Mouse (Mus musculus) embryonic facial prominence, embryonic 13.5 days (tissue): ENCODE data around the gene S1pr2. TPM values are rescaled to one million over a fixed set of nuclear protein-coding genes. Genes with fewer than 3 reads are reported as not detected.

Experiments
- ATAC-seq: fragments of 200-750 bp; cut with Nextera tagmentation; 2 replicates; pipeline ENCODE4 v1.8.0; 2017; ENCODE audit warnings: low read depth; ENCODE audit not compliant: insufficient number of reproducible peaks, insufficient read depth, low FRiP score, low TSS enrichment
- H3K27ac ChIP-seq: fragments of 300-500 bp; sonication (generic); 2 replicates; pipeline ENCODE4 v1.5.1; 2015; ENCODE audit warnings: moderate library complexity, mild to moderate bottlenecking, inconsistent platforms
- H3K27me3 ChIP-seq: fragments of 300-500 bp; sonication (generic); 2 replicates; pipeline ENCODE4 v1.6.1; 2015; ENCODE audit warnings: mild to moderate bottlenecking, inconsistent platforms
- H3K36me3 ChIP-seq: fragments of 300-500 bp; sonication (generic); 2 replicates; pipeline ENCODE4 v1.6.1; 2015; ENCODE audit warnings: mild to moderate bottlenecking, inconsistent platforms
- H3K4me1 ChIP-seq: fragments of 300-500 bp; sonication (generic); 2 replicates; pipeline ENCODE4 v1.6.1; 2015; ENCODE audit warnings: inconsistent platforms
- H3K4me2 ChIP-seq: fragments of 300-500 bp; sonication (generic); 2 replicates; pipeline ENCODE4 v1.6.1; 2015; ENCODE audit warnings: moderate library complexity, mild to moderate bottlenecking, inconsistent platforms
- H3K4me3 ChIP-seq: fragments of 300-500 bp; sonication (generic); 2 replicates; pipeline ENCODE4 v1.5.1; 2015; ENCODE audit warnings: mild to moderate bottlenecking, inconsistent platforms
- H3K9ac ChIP-seq: fragments of 300-500 bp; sonication (generic); 2 replicates; pipeline ENCODE4 v1.6.1; 2015; ENCODE audit warnings: mild to moderate bottlenecking, inconsistent platforms
- H3K9me3 ChIP-seq: fragments of 300-500 bp; sonication (generic); 2 replicates; pipeline ENCODE4 v1.6.1; 2016; ENCODE audit warnings: inconsistent platforms
- WGBS: fragments of 180-500 bp; shearing (Covaris S2); methylation state at CpG from one replicate; pipeline ENCODE4 v1.1.7; 2015; ENCODE audit warnings: mixed read lengths; 5-methylcytosine and 5-hydroxymethylcytosine counted together
- polyA plus RNA-seq: library from polyadenylated mRNA; unstranded; fragments of >200 nt; fragmentation: Nextera tagmentation; extraction: Ambion mirVana; gene quantifications from 2 replicates; pipeline ENCODE4 v1.2.1, GENCODE M21; 2015

The S1pr2 gene
- polyA plus RNA-seq, 1 experiment from 2014 or later = 67.8 TPM

DNA sequence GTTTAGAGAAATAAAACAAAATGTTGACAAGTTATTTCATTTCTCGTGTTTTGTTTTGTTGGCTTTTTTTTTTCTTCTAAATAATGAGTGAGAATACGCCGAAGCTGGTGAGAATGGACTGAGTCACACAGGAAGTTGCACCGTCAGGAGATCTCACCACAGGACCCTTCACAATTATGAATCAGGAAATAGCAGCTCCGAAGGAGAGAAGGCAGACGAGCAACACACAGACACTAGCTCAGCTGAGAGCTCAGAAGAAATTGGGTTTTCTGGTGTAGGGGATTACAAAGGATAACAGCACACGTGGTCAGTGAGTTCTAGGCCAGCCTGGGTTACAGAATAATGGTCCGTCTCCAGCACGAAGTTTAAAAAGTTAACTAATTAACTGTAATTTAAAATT, 15.0 kb downstream of the S1pr2 start:
- 64% methylated on average over 9 of the region's 9 CpGs for WGBS
- ATAC-seq = no peak

DNA sequence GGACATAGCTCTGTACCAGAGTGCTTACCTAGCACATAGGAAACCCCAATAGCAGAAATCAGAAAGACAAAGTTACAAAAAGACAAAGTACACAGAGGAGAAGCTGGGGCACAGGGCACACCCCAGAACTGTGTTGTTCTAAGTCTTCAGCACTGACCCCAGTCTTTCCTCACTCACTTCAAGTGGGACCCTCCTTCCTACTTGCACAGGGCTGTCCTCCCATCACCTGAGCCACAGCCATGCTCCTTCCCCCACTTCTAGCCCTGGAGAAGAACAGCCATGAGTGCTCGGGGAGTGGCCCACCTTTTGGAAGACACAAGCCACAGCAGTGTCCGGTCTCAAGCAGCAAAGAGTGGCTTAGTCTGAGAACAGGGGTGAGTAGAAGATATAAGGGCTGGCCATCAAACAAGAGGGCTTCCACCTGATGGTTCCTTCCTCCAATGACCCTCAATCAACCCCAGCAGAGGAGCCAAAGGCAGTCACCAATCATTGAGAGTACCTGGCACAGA, 17.1 kb downstream of the S1pr2 start, which contains the start of gene Dnmt1:
Gene Dnmt1, minus strand, starts transcription at position 459 of the 509 bp plus-strand sequence.
- Histone ChIP-seq H3K4me2 (no peak within 1 kb of the TSS), H3K27ac (no peak within 1 kb of the TSS), H3K4me1 (no peaks in the 10 kb centered on the region), H3K36me3 (peaks cover 17% of the 10 kb centered on the region), H3K9ac (no peak within 1 kb of the TSS), H3K4me3 (no peak within 1 kb of the TSS), H3K9me3 (no peaks in the 10 kb centered on the region), H3K27me3 (no peaks in the 10 kb centered on the region)
- ATAC-seq = no peak
- WGBS = 87% methylated on average over 2 of the region's 2 CpGs

More for the DNA sequence above, 15.0 kb downstream of the S1pr2 start:
- H3K9ac ChIP-seq = no peak overlapping the region
- no peak overlapping the region for H3K4me2 ChIP-seq
- H3K4me3 ChIP-seq = no peak overlapping the region
- H3K27ac ChIP-seq = no peak overlapping the region
- H3K36me3 ChIP-seq = peaks cover 38% of the 10 kb centered on the region
- no peaks in the 10 kb centered on the region for H3K4me1 ChIP-seq
- no peaks in the 10 kb centered on the region for H3K27me3 ChIP-seq
- H3K9me3 ChIP-seq = no peaks in the 10 kb centered on the region

DNA sequence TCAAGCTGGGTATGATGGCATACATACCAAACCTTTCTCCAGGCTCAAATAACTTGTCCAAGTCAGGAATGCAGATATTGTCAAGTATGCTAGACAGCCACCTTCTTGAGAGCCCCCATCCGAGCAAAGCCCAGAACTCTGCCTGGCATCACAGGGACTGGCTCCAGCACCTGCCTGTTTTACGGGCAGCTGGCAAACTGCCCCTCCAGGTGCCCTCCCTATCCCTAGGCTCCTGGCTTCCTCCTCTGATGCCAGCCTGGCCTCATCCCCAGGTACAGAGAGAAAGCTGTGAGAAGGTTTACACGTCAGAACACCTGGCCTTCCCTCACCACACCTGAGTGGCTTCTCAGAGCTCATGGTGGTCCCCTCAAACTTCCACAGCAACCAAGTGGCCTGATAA, 19.6 kb downstream of the S1pr2 start:
- ATAC-seq = no peak
- Histone ChIP-seq H3K4me3 (no peak overlapping the region), H3K27ac (no peak overlapping the region), H3K9ac (no peak overlapping the region), H3K4me1 (no peaks in the 10 kb centered on the region), H3K4me2 (no peak overlapping the region), H3K9me3 (no peaks in the 10 kb centered on the region), H3K27me3 (no peaks in the 10 kb centered on the region), H3K36me3 (no peaks in the 10 kb centered on the region)
- 83% methylated on average over 3 of the region's 3 CpGs for WGBS

GRCm38 (mm10) chr9:20952520-20953227, 23.9 kb downstream of the S1pr2 start:
- Histone ChIP-seq H3K4me3 (peak overlapping the region; percentile 87), H3K4me2 (peak overlapping the region; percentile 89), H3K27ac (peak overlapping the region; percentile 94), H3K9ac (peak overlapping the region; percentile 87), H3K4me1 (peaks cover 17% of the 10 kb centered on the region), H3K27me3 (no peaks in the 10 kb centered on the region), H3K36me3 (no peaks in the 10 kb centered on the region; the same call in 1 of the 2 replicates), H3K9me3 (no peaks in the 10 kb centered on the region)
- peak; percentile 91 for ATAC-seq
- WGBS = 0% methylated on average over 51 of the region's 51 CpGs

- Histone ChIP-seq H3K4me1 (peaks cover 17% of the 10 kb centered on the region), H3K36me3 (no peaks in the 10 kb centered on the region; the same call in 1 of the 2 replicates), H3K9me3 (no peaks in the 10 kb centered on the region), H3K27me3 (no peaks in the 10 kb centered on the region), H3K9ac (peak overlapping the region; percentile 87), H3K4me3 (peak overlapping the region; percentile 87), H3K27ac (peak overlapping the region; percentile 94), H3K4me2 (peak overlapping the region; percentile 89)
- ATAC-seq = no peak; the same call in 1 of the 2 replicates
- under 1% methylated on average over 17 of the region's 17 CpGs for WGBS
Measured at GRCm38 (mm10) chr9:20951966-20952519, 24.5 kb downstream of the S1pr2 start.

DNA sequence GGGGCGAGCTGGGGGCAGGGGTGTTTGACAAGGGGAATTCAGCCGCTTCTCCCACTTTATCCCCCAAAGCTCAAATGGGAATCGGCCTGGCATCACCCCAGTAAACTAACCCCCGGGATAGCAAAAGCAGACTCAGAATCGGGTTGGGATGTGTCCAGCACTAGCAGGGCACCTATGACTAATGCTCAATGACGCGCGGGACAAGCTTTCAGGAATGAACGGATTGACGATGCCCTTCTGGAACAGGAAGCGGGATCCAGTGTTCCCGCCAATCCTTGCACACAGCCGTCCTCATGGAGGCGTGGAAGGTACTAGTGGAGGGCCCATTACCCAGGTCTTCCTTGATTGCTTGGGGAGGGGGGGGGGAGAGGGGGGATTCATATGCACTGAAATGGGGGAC, 25.1 kb downstream of the S1pr2 start:
- H3K4me2 ChIP-seq = peak overlapping the region; percentile 89
- 11% methylated on average over 14 of the region's 14 CpGs for WGBS
- H3K4me1 ChIP-seq = peaks cover 17% of the 10 kb centered on the region
- H3K9me3 ChIP-seq = no peaks in the 10 kb centered on the region
- peak overlapping the region; percentile 94 for H3K27ac ChIP-seq
- H3K27me3 ChIP-seq = no peaks in the 10 kb centered on the region
- H3K9ac ChIP-seq = peak overlapping the region; percentile 87
- H3K4me3 ChIP-seq = peak overlapping the region; percentile 87
- no peak for ATAC-seq
- peaks cover under 1% of the 10 kb centered on the region; the same call in 1 of the 2 replicates for H3K36me3 ChIP-seq

DNA sequence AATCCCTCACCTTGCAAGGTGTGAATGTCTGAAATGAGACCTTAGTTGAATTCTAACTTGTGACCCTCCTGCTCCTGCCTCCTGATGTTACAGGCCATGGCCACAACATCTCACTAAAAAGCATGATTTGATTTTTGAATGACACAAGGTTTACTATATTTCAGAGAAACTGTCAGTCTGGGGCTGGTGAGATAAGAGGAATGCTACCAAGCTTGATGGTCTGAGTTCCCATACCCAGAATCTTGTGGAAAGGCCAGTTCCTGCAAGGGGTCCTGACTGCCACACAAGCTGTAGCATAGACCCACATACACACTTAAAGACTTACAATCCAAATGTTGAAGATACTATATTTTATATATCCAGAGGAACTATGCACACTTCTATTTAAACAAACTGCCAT, 26.2 kb downstream of the S1pr2 start:
- Histone ChIP-seq H3K27ac (no peak overlapping the region), H3K4me1 (peaks cover 17% of the 10 kb centered on the region), H3K4me2 (peak overlapping the region; percentile 89), H3K9ac (peak overlapping the region; percentile 87), H3K36me3 (peaks cover 3% of the 10 kb centered on the region; the same call in 1 of the 2 replicates), H3K4me3 (peak overlapping the region; percentile 87), H3K27me3 (no peaks in the 10 kb centered on the region), H3K9me3 (no peaks in the 10 kb centered on the region)
- no peak for ATAC-seq

DNA sequence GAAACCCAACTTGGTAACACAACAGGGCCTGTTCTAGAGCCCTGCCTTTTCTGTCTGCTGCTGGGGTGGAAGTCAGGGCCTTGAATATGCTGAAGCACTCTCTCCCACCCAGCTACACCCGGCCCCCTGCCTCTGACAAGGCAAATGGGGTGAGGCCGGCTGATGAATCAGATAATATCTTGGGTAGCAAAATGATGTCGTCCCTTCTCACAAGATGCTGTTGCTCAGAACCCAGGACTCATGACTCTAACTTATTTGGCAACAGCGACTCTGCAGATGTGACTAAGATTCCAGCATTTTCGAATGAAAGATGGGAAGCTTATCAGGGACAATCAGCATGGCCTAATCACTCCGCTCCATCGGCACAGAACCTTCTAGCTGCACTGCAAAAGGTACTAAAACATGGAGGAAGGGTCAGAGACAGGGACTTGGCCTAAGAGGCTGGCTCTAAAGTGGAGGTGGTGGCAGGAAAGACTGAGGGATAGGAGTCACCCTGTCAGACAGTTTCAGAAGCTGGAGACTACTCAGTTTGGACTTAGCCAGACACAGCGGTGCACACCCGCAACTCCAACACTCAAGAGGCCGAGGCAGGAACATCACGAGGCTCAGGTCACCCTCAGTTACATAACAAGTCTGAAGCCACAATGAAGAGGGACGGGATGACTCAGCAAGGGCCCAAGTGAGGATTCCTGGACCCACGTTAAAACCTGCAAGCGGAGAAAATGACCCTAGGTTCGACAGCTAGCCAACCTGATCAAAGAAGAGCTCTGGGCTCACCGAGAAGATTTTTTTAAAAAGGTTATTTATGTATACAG, 30.3 kb downstream of the S1pr2 start:
- WGBS = 75% methylated on average over 16 of the region's 16 CpGs
- H3K9me3 ChIP-seq = no peaks in the 10 kb centered on the region
- H3K4me3 ChIP-seq = no peak overlapping the region
- H3K4me1 ChIP-seq = peaks cover 37% of the 10 kb centered on the region
- H3K36me3 ChIP-seq = peaks cover 8% of the 10 kb centered on the region
- H3K9ac ChIP-seq = peak overlapping the region; percentile 33; the same call in 1 of the 2 replicates
- no peaks in the 10 kb centered on the region for H3K27me3 ChIP-seq
- ATAC-seq = no peak
- H3K27ac ChIP-seq = 0 out of 2 replicates have a peak overlapping the region, but pooled peaks have one; percentile 8
- no peak overlapping the region for H3K4me2 ChIP-seq

DNA sequence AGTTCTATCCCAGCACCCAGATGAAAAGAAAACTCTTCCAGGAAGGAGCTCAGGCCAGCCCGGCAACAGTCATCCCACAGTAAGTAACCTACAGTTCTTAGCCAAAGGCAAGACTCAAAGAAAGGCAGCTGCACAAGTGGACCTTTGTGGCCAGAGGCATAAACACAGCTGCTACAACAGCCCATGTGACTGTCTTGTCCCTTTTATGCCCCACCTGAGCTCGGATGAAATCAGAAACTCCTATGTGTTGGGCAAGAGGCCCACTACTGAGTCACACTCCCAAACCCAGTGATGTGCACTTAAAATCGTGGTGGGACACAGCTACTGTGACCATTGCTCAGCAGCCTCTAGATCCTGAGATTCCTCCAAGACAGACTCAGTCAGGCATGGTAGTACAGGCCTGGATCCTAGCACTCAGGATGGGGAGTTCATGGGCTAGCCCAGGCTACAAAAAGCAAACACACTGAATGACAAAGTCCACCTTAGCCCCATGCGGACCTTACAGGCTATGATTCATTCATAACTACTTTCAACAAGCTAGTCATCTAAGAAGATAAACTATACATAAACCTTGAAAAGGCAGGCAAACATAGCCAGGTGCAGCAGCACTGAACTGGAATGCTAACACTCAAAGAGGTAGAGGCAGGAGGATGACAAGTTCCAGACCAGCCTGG, 31.7 kb downstream of the S1pr2 start:
- no peak for ATAC-seq

DNA sequence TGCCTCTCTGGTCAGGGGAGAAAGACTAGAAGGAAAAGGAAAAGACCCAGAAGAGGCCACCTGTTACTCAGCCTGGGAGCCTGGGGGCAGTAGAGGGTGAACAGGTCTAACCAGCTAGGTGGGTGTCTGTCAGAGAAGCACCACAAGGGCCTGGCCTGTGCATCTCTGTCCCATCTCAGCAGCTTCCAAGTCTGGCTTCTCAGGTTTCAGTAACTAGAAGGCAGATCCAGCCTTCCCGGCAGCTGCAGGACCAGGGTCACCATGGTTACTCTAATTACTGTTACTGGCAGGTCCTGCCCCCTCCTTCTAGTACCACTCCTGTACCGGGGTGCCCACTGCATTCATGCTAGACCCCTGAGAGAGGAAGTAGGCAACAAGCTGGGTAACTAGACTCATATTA, 32.7 kb downstream of the S1pr2 start:
- Histone ChIP-seq H3K4me3 (no peak overlapping the region), H3K9ac (peak overlapping the region; percentile 51), H3K4me2 (no peak overlapping the region; the same call in 1 of the 2 replicates), H3K27me3 (no peaks in the 10 kb centered on the region), H3K9me3 (no peaks in the 10 kb centered on the region), H3K36me3 (peaks cover 31% of the 10 kb centered on the region), H3K27ac (peak overlapping the region; percentile 62), H3K4me1 (peaks cover 24% of the 10 kb centered on the region)
- peak; percentile 70 for ATAC-seq
- 3% methylated on average over 2 of the region's 2 CpGs for WGBS

More for the DNA sequence above, 31.7 kb downstream of the S1pr2 start:
- Histone ChIP-seq H3K27me3 (no peaks in the 10 kb centered on the region), H3K4me3 (no peak overlapping the region), H3K4me2 (no peak overlapping the region), H3K9ac (peak overlapping the region; percentile 51), H3K4me1 (peaks cover 24% of the 10 kb centered on the region), H3K9me3 (no peaks in the 10 kb centered on the region), H3K27ac (peak overlapping the region; percentile 62), H3K36me3 (peaks cover 22% of the 10 kb centered on the region)
- WGBS = 45% methylated on average over 4 of the region's 4 CpGs

- Histone ChIP-seq H3K9me3 (no peaks in the 10 kb centered on the region), H3K4me1 (peaks cover 24% of the 10 kb centered on the region), H3K27ac (peak overlapping the region; percentile 62), H3K4me2 (0 out of 2 replicates have a peak overlapping the region, but pooled peaks have one; percentile 9), H3K4me3 (no peak overlapping the region), H3K27me3 (no peaks in the 10 kb centered on the region), H3K9ac (no peak overlapping the region), H3K36me3 (peaks cover 37% of the 10 kb centered on the region)
- peak; percentile 15; the same call in 1 of the 2 replicates for ATAC-seq
- WGBS = 69% methylated on average over 7 of the region's 7 CpGs
Measured at GRCm38 (mm10) chr9:20943396-20943795, 33.2 kb downstream of the S1pr2 start.
